Mouse (Mus musculus) bone marrow, adult 2 months (tissue): ENCODE data around the gene Tub.

Experiments
- CTCF ChIP-seq: fragments of 200-500 bp; IDR thresholded peaks from 2 replicates; pipeline ENCODE4 v1.5.1; 2011; ENCODE audit warnings: low read length, control low read depth; ENCODE audit not compliant: control insufficient read depth, insufficient read depth
- POLR2A ChIP-seq: fragments of 200-500 bp; IDR thresholded peaks from 2 replicates; pipeline ENCODE4 v1.6.1; 2011; ENCODE audit warnings: low read depth, mild to moderate bottlenecking, control low read depth, low read length, borderline replicate concordance; ENCODE audit not compliant: control insufficient read depth

DNA sequence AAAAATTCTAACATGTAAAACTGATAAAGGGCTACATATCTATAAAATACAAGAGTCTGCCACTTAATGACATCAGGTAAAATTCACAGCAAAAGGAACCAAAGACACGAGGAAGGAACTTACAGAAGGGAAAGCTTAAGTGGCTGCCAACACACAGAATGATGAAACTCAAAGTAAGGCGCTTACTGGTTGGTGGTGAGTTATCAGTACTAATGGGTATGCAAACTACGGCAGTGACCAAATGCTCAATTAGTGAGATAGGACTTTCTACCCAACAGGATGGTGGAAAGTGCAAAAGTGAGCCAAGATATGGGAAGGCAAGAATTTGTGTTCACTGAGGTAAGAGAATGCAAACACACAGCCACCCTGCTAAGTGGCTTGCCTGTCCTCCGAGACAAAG lies 109.4 kb downstream of the Tub start:
- TF ChIP-seq CTCF (no peak), POLR2A (no peak)
